9 mouse cellular contexts compared by ENCODE assay signal in genomic region chr6:127988944-127989494, GRCm38 (mm10).
A peak's percentile ranks its signal among the peaks of the same experiment; 100 is the strongest.
DNase-seq lines count a peak whose midpoint lies in the region; ATAC-seq and TF ChIP-seq lines count a peak whose summit lies in the region.
"Had no signal": no experiment of that assay in that cellular context is flagged by ENCODE, and none has a peak within 500 bp of the region (broad histone marks: within the 10 kb centered on the region; RNA-seq: fewer than 3 reads in every experiment).

No protein-coding gene starts in this region.

- DNase-seq in cerebellum, adult 8-10 months = no peak
- DNase-seq in heart, postnatal 25 days (ENCODE audit: low spot score) = no peak
- DNase-seq in lung, postnatal 0 days (ENCODE audit: low spot score) = no peak
- no peak for DNase-seq in lung, postnatal 4 days
- DNase-seq in thymus, adult 2 months = no peak

- intact Hi-C loops in heart, postnatal 25 days (cut with DNase I) = no loop called here

- peak overlapping the region; percentile 61 for H3K9ac ChIP-seq in heart, embryonic 13.5 days
- H3K9ac ChIP-seq in lung, postnatal 0 days (replicated peaks; ENCODE audit: low read depth) = no peak overlapping the region
- no peak overlapping the region for H3K9ac ChIP-seq in stomach, embryonic 14.5 days (replicated peaks; ENCODE audit: low read depth, low read length)
- H3K9ac ChIP-seq: limb, embryonic 12.5 days had no signal

- ATAC-seq in cerebellum, adult (ENCODE audit: insufficient number of reproducible peaks, low FRiP score, low TSS enrichment) = 0 out of 2 replicates have a peak, but pooled peaks have one; percentile 5
- ATAC-seq in heart, embryonic 13.5 days (ENCODE audit: extremely low read depth, insufficient number of reproducible peaks, low FRiP score, low TSS enrichment) = no peak
- ATAC-seq in lung, postnatal 0 days = peak; percentile 7; the same call in 1 of the 2 replicates
- ATAC-seq in stomach, embryonic 14.5 days (ENCODE audit: insufficient number of reproducible peaks, insufficient read depth, low FRiP score, low read depth) = no peak

- H3K4me3 ChIP-seq in heart, embryonic 13.5 days = no peak overlapping the region
- H3K4me3 ChIP-seq in lung, postnatal 0 days (ENCODE audit: low read depth, low read length) = no peak overlapping the region
- no peak overlapping the region for H3K4me3 ChIP-seq in stomach, embryonic 14.5 days (ENCODE audit: low read depth, low read length)
- H3K4me3 ChIP-seq in thymus, adult 2 months (ENCODE audit: control insufficient read depth, insufficient read depth, low read length) = no peak overlapping the region
- H3K4me3 ChIP-seq: limb, embryonic 12.5 days had no signal

- peak overlapping the region; percentile 5; the same call in 1 of the 2 replicates for H3K4me2 ChIP-seq in heart, embryonic 13.5 days
- H3K4me2 ChIP-seq in lung, postnatal 0 days (replicated peaks; ENCODE audit: low read depth, low read length) = no peak overlapping the region
- H3K4me2 ChIP-seq in stomach, embryonic 14.5 days (replicated peaks; ENCODE audit: low read depth, low read length) = no peak overlapping the region
- H3K4me2 ChIP-seq: limb, embryonic 12.5 days had no signal

- peak overlapping the region; percentile 96 for H3K27ac ChIP-seq in heart, embryonic 13.5 days (replicated peaks)
- H3K27ac ChIP-seq in lung, postnatal 0 days (ENCODE audit: low read length) = peak overlapping the region; percentile 73
- peak overlapping the region; percentile 82; the same call in 1 of the 2 replicates for H3K27ac ChIP-seq in stomach, embryonic 14.5 days (ENCODE audit: low read length)
- no peak overlapping the region for H3K27ac ChIP-seq in thymus, adult 2 months (ENCODE audit: control insufficient read depth, insufficient read depth, low read length)
- H3K27ac ChIP-seq: limb, embryonic 12.5 days had no signal

- TF ChIP-seq EP300 in lung, postnatal 0 days (IDR thresholded peaks at IDR 0.05) = no peak

- WGBS in heart, embryonic 13.5 days = 67% methylated on average over 12 of the region's 12 CpGs
- 82% methylated on average over 12 of the region's 12 CpGs for WGBS in lung, postnatal 0 days
- WGBS in stomach, embryonic 14.5 days = 82% methylated on average over 12 of the region's 12 CpGs
- 46% methylated on average over 12 of the region's 12 CpGs for WGBS in thymus, adult 2 months

- peaks cover 93% of the 10 kb centered on the region for H3K4me1 ChIP-seq in heart, embryonic 13.5 days
- peaks cover 25% of the 10 kb centered on the region; the same call in 1 of the 2 replicates for H3K4me1 ChIP-seq in lung, postnatal 0 days (ENCODE audit: insufficient read depth, low read depth, low read length)
- H3K4me1 ChIP-seq in stomach, embryonic 14.5 days (ENCODE audit: control insufficient read depth, insufficient read depth, low read length) = peaks cover 23% of the 10 kb centered on the region
- peaks cover 29% of the 10 kb centered on the region for H3K4me1 ChIP-seq in thymus, adult 2 months (replicated peaks; ENCODE audit: control insufficient read depth, insufficient read depth, low read length)

- peaks cover 13% of the 10 kb centered on the region for H3K36me3 ChIP-seq in heart, embryonic 13.5 days
- no peaks in the 10 kb centered on the region for H3K36me3 ChIP-seq in lung, postnatal 0 days (ENCODE audit: insufficient read depth, low read length)
- H3K36me3 ChIP-seq in stomach, embryonic 14.5 days (ENCODE audit: control insufficient read depth, insufficient read depth, low read length) = peaks cover 7% of the 10 kb centered on the region; the same call in 1 of the 2 replicates
- no peaks in the 10 kb centered on the region for H3K36me3 ChIP-seq in thymus, adult 2 months (ENCODE audit: control insufficient read depth, insufficient read depth, low read length)

- H3K9me3 ChIP-seq in heart, embryonic 13.5 days = no peaks in the 10 kb centered on the region
- H3K9me3 ChIP-seq in lung, postnatal 0 days (ENCODE audit: low read length) = no peaks in the 10 kb centered on the region
- H3K9me3 ChIP-seq in stomach, embryonic 14.5 days (ENCODE audit: control insufficient read depth, low read depth, low read length) = no peaks in the 10 kb centered on the region
- H3K9me3 ChIP-seq: limb, embryonic 12.5 days had no signal

- TF ChIP-seq POLR2A in thymus, adult 2 months (IDR thresholded peaks at IDR 0.05; ENCODE audit: control insufficient read depth, extremely low read depth, insufficient read depth, low read length, poor library complexity) = no peak

- H3K27me3 ChIP-seq in heart, embryonic 13.5 days (replicated peaks) = no peaks in the 10 kb centered on the region
- no peaks in the 10 kb centered on the region for H3K27me3 ChIP-seq in lung, postnatal 0 days (replicated peaks; ENCODE audit: insufficient read depth, low read length)
- no peaks in the 10 kb centered on the region for H3K27me3 ChIP-seq in stomach, embryonic 14.5 days (ENCODE audit: control insufficient read depth, insufficient read depth, low read length)
- H3K27me3 ChIP-seq in thymus, adult 2 months (ENCODE audit: control insufficient read depth, insufficient read depth, low read length) = no peaks in the 10 kb centered on the region
- H3K27me3 ChIP-seq: limb, embryonic 12.5 days had no signal

- TF ChIP-seq CTCF in lung, postnatal 0 days (IDR thresholded peaks at IDR 0.05) = no peak
- TF ChIP-seq CTCF in thymus, adult 2 months (IDR thresholded peaks at IDR 0.05; ENCODE audit: borderline replicate concordance, control insufficient read depth, extremely low read depth, insufficient read depth, low read length, poor library complexity) = no peak

Comparison
In these comparisons a context has a peak if more than half of its experiments do, and no peak if none do; other contexts are left out.
1. ATAC-seq: peak in cerebellum, adult (single experiment) and lung, postnatal 0 days (single experiment); none in heart, embryonic 13.5 days (single experiment) and stomach, embryonic 14.5 days (single experiment).